Comparison of ENCODE assay signal across 11 mouse cellular contexts in genomic region chr13:101812341-101812740, GRCm38 (mm10). TPM values are rescaled to one million over a fixed set of nuclear protein-coding genes. Genes with fewer than 3 reads are reported as not detected.
DNase-seq lines count a peak whose midpoint lies in the region; ATAC-seq and TF ChIP-seq lines count a peak whose summit lies in the region.
"Had no signal": no experiment of that assay in that cellular context is flagged by ENCODE, and none has a peak within 500 bp of the region (broad histone marks: within the 10 kb centered on the region; RNA-seq: fewer than 3 reads in every experiment).

No protein-coding gene starts in this region.

- no peak overlapping the region for H3K9ac ChIP-seq in MEL (ENCODE audit: control insufficient read depth, low read depth, low read length, poor library complexity, severe bottlenecking)

- peak overlapping the region; percentile 65 for H3K27ac ChIP-seq in left cerebral cortex, adult 2 months
- no peak overlapping the region for H3K27ac ChIP-seq in MEL (ENCODE audit: control insufficient read depth, low read depth, low read length)
- H3K27ac ChIP-seq: macrophage had no signal

- TF ChIP-seq CTCF in left cerebral cortex, adult 2 months (IDR thresholded peaks at IDR 0.05): no peak
- TF ChIP-seq CTCF in MEL (IDR thresholded peaks at IDR 0.05 in 2 of 3, conservative IDR thresholded peaks at IDR 0.05 in 1 of 3; ENCODE audit: control insufficient read depth in 1 of 3, insufficient read depth in 1 of 3, low read depth in 2 of 3, low read length in 3 of 3, poor library complexity in 1 of 3, severe bottlenecking in 1 of 3): no peak

- no peak for TF ChIP-seq EP300 in MEL (IDR thresholded peaks at IDR 0.05; ENCODE audit: low read depth in 1 of 2, low read length in 2 of 2)

- no peak overlapping the region for H3K4me3 ChIP-seq in left cerebral cortex, adult 2 months
- no peak overlapping the region for H3K4me3 ChIP-seq in MEL (ENCODE audit: control insufficient read depth in 1 of 2, insufficient read depth in 1 of 2, low read depth in 2 of 2, low read length in 2 of 2)
- peak overlapping the region; percentile 0 for H3K4me3 ChIP-seq in myocyte
- H3K4me3 ChIP-seq: erythroblast, embryonic 14.5 days had no signal

- TF ChIP-seq POLR2A in MEL (IDR thresholded peaks at IDR 0.05; ENCODE audit: control insufficient read depth in 1 of 2, insufficient read depth in 1 of 2, low read depth in 1 of 2, low read length in 2 of 2, poor library complexity in 1 of 2): no peak
- TF ChIP-seq POLR2A in myocyte (IDR thresholded peaks at IDR 0.05; ENCODE audit: insufficient read length, low read depth): no peak

- H3ac ChIP-seq in myocyte (ENCODE audit: control insufficient read depth, insufficient read length): no peak overlapping the region

- H3K36me3 ChIP-seq in MEL (ENCODE audit: control insufficient read depth in 1 of 2, insufficient read depth in 2 of 2, low read length in 2 of 2) (no peaks in the 10 kb centered on the region), myocyte (ENCODE audit: control insufficient read depth, insufficient read depth) (no peaks in the 10 kb centered on the region)

- no peak for TF ChIP-seq RAD21 in MEL (IDR thresholded peaks at IDR 0.05; ENCODE audit: low read depth, low read length)

- no peaks in the 10 kb centered on the region for H3K9me3 ChIP-seq in MEL (replicated peaks; ENCODE audit: insufficient read depth, low read length)

- H3K4me1 ChIP-seq in MEL (ENCODE audit: control insufficient read depth in 1 of 2, insufficient read depth in 2 of 2, low read length in 2 of 2): no peaks in the 10 kb centered on the region

- 0 out of 2 replicates have a peak, but pooled peaks have one; percentile 4 for ATAC-seq in frontal cortex, adult (ENCODE audit: low TSS enrichment)

- intact Hi-C loops in left cerebral cortex, adult 2 months (cut with DNase I): no loop called here
- intact Hi-C loops in left cerebral cortex, postnatal 4 days (cut with DNase I): no loop called here

- peak overlapping the region; percentile 76 for H3K4me2 ChIP-seq in myocyte (ENCODE audit: low read depth)

- no peaks in the 10 kb centered on the region; a peak in 2 of 4 replicates for H3K27me3 ChIP-seq in MEL (ENCODE audit: control insufficient read depth in 1 of 2, insufficient read depth in 2 of 2, low read length in 2 of 2)
- no peaks in the 10 kb centered on the region for H3K27me3 ChIP-seq in myocyte (ENCODE audit: control insufficient read depth, insufficient read depth, insufficient read length)

- DNase-seq in frontal cortex, postnatal 25 days (ENCODE audit: low spot score in 2 of 2): no peak
- no peak for DNase-seq in left cerebral cortex, adult 2 months (ENCODE audit: extremely low spot score in 1 of 2, low spot score in 2 of 2)
- no peak for DNase-seq in left cerebral cortex, postnatal 4 days
- no peak for DNase-seq in MEL (ENCODE audit: low read depth, low spot score)
- no peak for DNase-seq in adrenal gland, postnatal 10 days
- DNase-seq in embryo, embryonic 9.5 days (ENCODE audit: extremely low spot score): no peak
- DNase-seq: spleen, adult 18-20 months had no signal

- H3K79me2 ChIP-seq in MEL (ENCODE audit: control insufficient read depth, insufficient read depth, low read length, poor library complexity) (no peaks in the 10 kb centered on the region), myocyte (ENCODE audit: control insufficient read depth, insufficient read depth) (no peaks in the 10 kb centered on the region)

TF ChIP-seq in MEL, 35 proteins besides CTCF, POLR2A, EP300 and RAD21:
- TF ChIP-seq NELFE (IDR thresholded peaks at IDR 0.05; ENCODE audit: low read depth, low read length) (no peak), ZNF384 (IDR thresholded peaks at IDR 0.05; ENCODE audit: low read depth, low read length) (peak; percentile 56; the same call in 1 of the 2 replicates)

TF ChIP-seq in myocyte, 11 proteins besides CTCF, POLR2A, EP300 and RAD21:
- TF ChIP-seq E2F4 (IDR thresholded peaks at IDR 0.05; ENCODE audit: insufficient read depth) (no peak), CEBPB (IDR thresholded peaks at IDR 0.05; ENCODE audit: insufficient read depth, poor library complexity, severe bottlenecking) (no peak)

RNA-seq across cellular contexts. Expression of gene Pik3r1, which starts 44.3 kb away (rescaled TPM):
- 100 to 1,000 TPM; 136 to 159 TPM for total RNA-seq in left cerebral cortex, adult 2 months (2021)
- 100 to 1,000 TPM; 188 to 214 TPM for total RNA-seq in left cerebral cortex, postnatal 4 days (2021)
- 41.4 TPM in 2 replicates for total RNA-seq in MEL (2012; rRNA removed)
- polyA plus RNA-seq in MEL (2012; ENCODE audit: insufficient read depth in 1 of 2, insufficient read length in 2 of 2, low read depth in 1 of 2, low replicate concordance in 2 of 2, missing spikeins in 1 of 2): 100 to 1,000 TPM in 1 of 2 experiments, 10 to 100 TPM in 1; 23.8 to 116 TPM
- polyA plus RNA-seq in myocyte (2012; fragmentation: generic; extraction: Trizol): 6.8 TPM
- 10 to 100 TPM; 82.7 to 83.1 TPM for total RNA-seq in adrenal gland, postnatal 10 days (2021)
